Mouse (Mus musculus) left cerebral cortex, adult 11 months (tissue): Measurements from ENCODE around the gene Abcb9.

ENCODE experiments used
- DNase-seq: peaks from one replicate; pipeline ENCODE4 v3.0.0; 2022; ENCODE audit warnings: low spot score

Abcb9 gene

DNA sequence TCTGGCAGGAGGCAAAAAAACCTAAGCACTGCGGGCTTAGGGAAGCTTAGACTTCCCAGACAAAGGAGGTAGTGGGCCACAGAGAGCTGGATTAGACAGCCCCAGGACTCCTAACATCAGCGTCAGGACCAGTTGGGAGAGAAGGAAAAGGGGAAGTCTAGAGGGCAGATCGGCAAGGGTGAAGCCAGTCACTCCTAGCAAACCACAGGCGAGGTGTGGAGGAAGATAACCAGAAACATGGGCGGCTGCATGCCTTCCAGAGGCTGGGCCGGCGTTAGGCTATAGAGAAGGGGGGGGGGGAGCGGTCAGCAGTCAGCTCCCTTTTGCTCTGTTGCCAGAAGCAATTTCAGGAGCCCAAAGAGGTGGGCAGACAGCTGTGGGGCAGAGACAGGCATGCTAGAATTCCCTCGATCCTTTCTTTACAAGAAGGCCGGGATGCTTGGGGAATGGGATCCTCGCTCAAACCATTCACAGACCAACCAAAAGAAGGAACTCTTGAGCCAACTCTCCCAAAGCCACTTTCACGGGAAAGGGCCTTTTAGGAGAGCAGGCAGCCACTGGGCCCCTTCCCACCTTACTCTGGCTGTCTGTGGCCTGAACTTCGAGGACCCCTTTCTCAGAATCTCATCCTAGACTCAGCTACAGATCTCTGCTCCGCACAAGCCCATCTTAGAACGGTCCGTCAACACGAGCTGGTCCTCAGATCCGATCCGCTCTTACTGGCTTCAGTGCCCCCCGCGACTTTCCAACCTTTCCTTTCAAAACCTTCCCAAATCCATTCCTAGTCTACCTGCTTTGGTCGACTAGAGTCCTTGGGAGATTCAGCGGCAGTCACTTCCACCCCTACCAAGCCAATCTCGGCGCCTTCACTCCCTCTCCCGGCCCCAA, 64.3 kb downstream of the Abcb9 start:
- DNase-seq: no peak

DNA sequence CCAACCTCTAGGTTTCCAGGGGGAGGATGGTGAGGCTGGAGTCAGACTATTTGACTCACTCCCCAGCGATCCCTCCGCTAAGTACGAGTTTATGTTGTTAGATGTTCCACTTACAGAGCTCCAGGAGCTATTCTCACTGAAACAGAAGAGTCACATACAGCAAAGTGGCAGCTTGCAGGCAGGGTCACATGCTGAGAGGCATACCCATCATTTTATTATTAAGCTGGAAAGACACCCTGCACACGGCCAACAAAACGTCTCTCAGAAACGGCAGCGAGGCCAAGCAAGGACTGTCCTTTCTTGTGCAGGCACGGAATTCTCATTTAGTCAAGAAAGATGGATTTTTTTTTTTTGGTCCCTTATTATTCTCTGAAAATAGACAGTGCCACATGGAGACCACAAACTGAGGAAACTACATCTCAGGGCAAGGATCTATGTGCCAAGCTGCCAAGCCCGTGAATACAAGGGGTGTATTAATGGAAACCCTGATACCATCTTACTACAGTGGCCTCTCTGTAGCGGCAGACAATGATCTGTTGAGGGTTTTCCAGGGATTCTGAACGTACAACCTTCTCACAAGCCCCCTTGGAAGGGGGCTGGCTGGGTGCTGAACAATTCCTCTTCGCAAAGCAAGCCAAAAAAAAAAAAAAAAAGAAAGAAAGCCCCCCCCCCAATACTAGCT, 65.1 kb downstream of the Abcb9 start:
- DNase-seq: no peak

DNA sequence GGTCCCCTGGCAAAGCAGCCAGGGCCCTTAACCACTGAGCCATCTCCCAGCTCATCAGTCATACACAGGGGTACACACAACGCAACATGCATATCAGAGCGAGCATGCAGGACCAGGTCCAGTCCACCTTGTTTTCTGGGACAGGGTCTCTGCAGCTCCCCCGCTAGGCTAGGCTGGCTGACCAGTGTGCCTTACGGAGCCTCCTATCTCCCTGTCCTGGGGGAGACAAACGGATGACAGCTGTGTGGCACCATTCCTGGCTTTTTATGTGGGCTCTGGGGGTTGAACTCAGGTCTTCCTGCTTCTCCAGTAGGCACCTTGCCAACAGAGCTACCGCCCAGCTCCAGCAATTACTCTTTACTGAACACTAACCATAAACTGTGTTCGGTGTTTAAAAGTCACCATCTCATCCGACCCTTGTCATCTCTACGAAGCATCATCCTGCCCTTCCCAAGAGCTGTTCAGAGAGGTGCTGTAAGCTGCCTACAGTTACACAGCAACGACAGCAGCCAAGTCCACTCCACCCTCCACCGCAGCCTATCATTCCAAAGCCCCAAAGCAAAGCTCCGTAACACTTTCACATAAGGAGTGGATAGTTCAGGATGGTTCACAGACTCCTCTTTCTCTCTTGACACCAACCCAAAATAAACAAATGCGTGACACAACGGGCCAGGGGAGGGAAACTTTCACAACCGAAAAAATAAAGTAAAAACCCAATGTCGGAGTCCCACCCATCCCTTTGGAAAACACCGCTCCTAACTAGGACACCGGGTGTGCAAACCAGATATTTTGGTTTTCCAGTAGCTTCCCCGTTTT, 66.2 kb downstream of the Abcb9 start:
- no peak for DNase-seq

DNA sequence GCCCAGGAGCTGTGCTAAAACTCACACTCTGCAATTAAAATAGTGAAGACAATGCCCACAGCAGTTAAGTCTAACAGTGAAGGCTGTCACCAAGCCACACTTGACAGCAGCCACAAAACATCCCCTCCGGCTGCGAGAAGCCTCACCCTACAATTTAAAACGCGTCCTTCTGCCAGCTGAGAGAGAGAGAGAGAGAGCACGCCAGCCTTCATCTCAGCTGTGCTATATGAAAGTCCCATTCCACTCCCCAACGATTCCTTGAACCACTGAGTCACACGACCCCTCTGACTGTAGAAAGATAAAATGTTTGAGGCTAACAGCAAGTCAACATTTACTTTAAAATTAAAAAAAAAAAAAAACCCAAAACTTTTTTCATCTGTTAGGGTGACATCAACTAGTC, 66.9 kb downstream of the Abcb9 start:
- DNase-seq: no peak

DNA sequence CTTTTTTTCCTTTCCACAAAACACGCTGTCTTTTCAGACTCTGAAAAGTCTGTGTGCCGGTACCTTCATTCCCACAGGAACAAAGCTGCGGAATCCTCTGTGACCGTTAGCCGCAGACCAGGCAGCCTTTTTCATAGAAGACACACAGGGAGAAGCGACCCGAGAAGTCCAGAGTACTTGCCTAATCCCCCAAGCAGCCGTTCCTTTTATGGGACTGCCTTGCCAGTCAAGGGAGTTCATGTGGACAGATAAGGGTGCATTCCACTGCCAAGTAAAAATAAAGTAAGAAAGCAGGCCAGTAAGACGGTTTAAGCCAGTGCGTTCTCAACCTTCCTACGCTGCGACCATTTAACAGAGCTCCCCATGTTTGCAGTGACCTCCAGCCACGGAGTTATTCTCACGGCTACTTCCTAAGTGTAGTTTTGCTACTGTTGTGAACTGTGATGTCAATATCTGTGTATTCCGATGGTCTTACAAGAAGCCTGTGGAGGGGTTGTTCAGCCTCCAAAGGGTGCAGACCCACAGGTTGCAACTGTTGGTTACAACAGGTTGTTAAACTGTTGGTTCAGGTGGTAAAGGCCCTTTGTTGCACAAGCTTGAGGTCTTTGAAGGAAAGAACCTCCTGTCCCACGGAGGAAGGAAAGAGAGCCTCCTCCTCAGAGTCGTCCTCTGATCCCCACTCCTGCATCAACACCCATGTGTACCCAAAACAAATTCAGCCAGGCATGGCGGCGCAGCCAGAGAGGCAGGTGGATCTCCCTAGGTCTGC, 67.7 kb downstream of the Abcb9 start:
- no peak for DNase-seq

DNA sequence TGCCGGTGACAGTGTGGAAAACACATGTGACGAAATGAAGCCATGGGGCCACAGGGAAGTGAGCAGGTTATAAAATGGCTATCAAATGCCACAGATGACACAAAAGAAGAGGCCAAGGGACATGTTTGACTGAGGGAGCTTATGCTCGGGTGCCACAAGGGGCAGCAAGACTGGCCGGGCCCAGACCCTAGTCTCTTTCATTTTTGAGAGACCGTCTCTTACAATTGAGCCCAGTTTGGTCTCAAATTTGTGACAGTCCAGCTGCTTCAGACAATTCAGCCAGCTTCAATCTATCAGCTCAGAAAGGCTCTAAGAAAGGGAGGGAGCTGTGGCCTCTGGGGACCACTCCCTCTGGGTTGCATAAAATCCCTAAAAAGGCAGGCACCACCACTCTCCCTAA, 69.0 kb downstream of the Abcb9 start:
- DNase-seq: no peak

DNA sequence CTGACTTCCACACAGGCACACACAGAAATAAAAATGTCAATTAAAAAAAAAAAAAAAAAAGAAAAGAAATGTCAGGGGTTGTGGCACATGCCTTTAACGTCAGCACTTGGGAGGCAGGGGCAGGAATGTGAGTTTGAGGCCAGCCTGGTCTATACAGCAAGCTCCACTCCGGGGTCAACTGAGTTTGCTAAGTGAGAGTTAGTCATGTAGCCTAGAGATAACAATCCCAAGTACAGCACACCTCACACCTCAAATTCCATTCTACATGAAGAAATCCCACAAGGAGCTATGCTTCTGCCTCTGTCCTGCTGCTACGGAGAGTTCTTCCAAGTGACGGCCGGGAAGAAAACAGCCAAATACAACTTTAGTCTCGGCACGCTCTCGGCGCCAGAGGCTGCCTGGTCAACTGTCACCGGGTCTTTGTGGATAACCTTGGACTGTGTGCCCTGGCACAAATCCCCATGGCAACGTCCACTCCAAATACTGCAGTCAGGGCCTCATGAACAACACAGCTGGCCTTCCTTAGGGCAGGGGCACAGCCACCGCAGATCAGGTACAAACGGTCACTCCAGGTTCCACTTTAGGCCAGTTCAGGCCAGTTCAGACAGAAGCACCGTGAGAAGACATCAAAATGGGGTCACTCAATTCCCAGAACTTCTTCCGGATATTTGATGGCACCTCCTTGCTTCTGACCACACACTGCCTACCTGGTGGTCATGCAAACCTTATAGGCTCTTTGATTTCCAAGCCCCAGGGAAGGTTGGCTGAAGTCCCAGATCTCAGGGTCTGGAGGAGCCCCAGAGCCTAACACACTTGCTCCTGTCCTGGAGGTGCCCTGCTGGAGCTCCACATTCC, 69.8 kb downstream of the Abcb9 start:
- DNase-seq: no peak

DNA sequence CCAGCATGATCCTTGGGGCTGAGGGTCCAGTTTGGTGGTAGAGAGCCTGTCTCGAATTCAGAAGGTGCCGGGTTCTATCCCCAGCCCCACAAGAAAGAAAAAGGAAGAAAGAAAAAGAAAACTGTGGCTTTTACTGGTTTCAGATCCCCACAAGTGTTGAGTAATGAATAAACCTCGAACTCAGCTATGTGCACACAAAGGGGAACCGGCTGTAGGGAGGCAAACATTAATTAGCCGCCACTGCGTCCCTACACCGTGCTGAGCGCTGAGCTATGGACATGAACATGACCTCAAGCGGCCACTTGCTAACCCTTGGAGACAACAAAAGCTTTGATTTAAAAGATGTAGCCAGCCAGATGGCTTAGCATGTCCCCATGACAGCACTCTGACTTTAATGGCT, 70.5 kb downstream of the Abcb9 start:
- no peak for DNase-seq

DNA sequence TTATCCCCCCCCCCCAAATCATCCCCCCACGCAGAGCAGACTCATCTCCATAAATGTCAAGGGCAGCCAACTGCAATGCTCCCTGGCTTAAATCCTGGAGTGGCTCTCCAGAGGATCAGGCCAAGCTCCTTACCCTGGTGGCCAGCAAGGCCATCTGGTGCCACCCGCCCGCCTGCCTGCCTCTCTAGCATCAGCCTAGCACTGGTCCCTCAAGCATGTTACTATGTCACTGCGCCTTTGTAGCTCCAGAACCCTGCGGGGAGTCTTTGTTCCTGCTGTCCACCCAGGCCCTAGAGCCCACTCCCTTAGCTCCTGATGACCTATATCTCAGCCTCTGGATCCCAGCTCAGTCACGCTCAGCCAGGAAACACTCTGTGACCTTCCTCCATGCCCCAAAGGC, 70.9 kb downstream of the Abcb9 start:
- DNase-seq: no peak

DNA sequence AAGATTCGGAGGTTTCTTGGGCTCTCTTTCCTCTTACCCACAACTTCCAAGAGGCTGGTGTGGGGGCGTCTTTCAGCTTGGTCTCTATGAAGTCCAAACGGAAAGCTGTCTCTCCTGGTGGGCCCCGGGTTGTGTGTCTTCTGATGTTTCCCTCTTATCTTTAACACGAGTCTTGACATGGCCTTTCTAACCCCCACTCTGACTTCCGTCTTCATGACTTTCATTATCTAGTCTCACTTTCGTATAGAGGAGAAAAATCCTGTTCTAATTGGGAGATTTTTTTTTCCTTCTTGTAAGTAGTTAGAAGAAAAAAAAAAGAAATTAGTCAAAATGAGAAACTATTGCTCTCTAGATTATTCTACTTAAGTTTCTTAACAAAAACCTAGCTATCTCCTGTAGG, 73.2 kb downstream of the Abcb9 start:
- DNase-seq: no peak

DNA sequence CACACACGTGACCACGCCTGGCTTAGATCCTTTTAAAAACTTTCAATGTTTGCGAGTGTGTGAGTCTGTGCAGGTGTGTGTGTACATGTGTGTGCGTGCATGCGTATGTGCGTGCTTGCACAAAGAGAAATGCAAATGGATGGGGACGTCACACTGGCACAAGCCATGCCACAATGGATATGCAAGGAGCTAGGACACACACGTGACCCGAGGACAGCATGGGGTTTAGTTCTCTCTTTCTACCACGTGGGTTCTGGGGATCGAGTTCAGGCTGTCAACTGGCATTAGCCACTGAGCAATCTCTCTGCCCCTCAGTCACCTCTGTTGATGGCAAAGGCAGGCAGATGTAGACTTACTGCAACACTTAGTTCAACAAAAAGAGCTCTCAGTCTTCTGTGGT, 73.9 kb downstream of the Abcb9 start:
- DNase-seq: no peak

DNA sequence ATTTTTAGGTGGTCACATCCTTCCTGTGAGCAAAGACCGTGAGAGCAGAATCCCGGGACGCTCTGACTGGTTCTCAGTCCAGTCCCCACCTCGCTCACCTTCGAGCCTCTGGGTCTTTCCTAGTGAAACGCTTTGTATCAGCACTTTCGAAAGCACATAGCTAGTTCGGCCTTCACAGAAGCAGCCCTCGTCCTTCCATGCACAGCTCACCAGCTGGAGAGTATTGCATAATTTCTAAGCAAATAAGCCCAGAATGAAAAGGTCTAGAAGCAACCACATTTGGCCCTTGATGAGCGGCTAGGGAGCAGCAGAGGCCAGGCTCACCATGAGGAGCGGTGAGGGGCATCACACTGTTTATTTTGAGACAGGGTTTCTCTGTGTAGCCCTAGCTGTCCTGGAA, 74.5 kb downstream of the Abcb9 start:
- no peak for DNase-seq

DNA sequence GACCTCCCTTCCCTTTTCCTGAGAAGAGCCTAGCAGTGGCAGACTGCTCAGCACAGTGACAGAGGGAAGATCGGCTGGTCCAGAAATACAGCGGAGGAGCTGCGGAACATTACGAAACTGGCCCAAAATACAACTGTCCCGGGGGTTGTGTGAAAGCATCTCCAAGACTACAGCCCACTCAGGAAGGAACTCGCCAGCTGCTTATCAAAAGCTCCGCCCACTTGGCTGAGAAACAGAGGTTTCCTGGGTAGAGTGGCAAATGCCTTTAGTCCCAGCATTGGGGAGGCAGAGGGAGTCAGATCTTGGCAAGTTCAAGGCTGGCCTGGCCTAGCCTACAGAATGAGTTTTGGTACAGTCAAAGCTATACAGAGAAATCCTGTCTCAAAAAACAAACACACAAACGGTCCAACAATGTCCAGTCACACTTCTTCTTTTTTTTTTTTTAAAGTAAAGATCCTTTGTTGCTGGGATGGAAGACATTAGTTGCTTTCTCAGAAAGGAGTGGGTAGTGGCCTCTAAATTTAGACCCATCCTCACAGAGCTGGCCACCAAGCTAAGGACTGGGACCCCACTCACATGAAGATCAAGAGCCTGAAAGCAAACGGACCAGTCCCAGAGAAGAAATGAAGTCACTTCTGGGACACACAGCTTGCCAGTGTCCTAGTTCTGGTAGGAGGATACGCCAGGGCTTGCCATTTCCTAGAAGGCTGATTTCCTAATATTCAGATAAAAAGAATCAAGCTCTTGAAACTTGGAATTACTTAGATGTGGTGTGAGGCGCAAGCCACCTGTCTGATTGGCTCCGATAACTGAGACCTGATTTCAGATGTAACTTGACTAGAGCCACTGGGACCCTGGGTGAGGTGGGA, 76.0 kb downstream of the Abcb9 start:
- peak; percentile 84 for DNase-seq

DNA sequence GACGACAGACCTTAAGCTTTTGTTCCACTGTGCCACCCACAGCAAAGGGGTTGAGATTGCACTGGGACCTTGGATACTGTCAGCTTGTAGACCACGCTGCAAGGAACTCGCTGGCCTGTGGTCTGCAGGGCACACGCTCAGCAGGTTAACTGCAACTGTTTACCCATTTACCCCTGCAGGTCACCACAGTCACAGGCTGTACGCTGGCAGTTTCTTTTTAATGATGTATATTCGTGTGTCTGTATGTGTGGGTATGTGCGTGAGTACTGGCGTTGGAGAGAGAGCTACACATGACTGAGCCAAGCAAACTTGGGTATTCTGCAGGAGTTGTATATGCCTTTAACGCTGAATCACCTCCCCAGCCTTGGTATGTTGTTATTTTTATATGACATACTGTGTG, 76.9 kb downstream of the Abcb9 start:
- DNase-seq: no peak

DNA sequence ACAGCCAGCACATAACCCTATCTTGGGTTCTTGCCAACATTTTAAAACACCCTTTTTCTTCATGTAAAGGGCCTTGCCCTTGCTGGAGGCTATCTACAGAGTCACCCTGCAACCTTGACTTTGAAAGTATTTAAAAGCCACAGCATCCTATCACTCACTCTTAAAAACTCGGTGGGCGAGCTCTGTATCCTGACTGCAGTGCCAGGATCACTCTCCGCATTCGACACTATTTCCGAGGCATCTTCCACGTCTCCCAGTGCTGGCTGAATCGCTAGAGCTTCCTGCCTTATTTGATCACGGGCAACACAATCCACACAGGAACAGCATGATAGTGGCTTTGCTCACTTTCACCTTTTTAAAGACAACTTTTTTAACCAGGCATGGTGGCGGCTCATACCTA, 77.7 kb downstream of the Abcb9 start:
- no peak for DNase-seq

DNA sequence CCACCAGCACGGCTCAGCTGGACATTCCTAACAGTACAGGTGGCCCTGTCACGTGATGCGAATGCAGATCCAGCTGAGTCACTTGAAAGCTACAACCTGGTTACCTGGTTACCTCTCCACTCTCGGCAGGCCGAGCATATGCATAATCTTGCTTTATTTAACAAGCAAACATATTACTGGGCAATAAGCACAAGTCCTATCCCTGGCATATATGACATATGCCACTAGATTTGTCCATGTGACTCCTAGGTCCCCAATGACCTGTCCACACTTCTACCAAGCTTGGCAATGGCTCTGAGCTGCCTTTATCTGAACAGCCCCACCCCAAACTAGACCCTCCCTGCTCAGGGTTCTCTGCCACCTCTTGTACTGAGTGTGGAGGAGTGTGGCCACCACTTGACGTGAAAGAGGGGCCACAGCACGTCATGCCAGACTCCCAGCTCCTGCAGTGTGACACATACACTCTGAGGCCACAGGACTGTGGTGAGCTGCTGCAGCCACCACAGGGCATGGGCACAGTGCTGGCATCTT, 79.2 kb downstream of the Abcb9 start:
- no peak for DNase-seq

DNA sequence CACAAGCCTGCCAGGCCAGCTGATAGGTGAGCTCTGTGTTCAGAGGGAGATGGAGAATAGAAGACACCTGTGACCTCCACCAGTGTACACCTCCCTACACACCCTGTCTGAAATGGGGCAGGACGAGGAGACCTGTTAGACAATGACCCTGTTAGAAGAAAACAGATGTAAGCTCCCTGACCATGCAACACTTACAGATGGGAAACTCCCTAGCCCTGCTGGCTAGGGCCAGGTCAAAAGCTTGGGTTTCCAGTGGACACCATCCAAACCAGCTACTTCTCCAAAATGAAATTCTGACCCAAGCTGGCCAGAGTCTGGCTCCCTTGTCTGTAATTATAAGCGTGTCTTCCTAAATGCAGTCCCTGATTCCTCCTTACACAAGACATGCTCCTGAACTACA, 79.9 kb downstream of the Abcb9 start:
- DNase-seq: no peak

DNA sequence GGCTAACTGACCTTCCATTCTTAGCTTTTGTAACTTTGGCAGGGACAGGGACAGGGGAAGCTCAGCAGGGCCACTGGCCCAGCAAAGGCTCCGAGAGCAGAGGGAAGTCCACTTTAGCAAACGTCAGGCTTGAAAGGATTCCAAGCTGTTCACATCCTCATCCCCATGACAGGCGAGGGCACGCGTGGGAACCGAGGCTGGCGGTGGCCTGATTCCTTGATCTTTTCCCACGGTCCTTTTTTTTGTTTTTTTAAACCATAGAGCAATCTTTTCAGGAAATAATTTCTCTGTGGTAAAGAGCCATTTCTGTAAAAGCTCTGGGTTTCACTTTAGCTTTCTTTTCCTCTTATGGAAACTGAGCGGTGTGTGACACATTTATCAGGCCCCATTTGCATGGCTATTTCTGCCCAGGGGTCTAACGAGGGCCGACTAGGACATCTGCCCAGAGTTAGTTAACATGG, 80.8 kb downstream of the Abcb9 start:
- no peak for DNase-seq

DNA sequence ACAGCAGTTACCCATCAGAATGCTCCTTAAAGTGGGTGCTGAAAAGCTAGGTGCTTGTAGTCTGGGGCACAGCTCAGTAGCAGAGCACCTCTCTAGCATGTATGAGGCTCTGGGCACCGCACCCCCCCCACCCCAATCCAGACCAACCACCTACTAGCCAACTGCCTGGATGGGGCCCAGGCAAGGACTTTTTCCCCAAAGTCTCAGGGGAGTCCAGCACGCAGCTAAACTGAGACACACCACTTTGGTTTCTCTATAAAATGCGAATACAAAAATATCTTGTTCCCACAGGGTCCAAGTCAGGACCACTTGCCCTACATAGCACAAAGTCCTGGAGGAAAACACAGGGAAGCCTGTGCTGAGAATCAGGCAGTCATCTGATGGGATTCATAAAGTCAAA, 81.4 kb downstream of the Abcb9 start:
- no peak for DNase-seq

DNA sequence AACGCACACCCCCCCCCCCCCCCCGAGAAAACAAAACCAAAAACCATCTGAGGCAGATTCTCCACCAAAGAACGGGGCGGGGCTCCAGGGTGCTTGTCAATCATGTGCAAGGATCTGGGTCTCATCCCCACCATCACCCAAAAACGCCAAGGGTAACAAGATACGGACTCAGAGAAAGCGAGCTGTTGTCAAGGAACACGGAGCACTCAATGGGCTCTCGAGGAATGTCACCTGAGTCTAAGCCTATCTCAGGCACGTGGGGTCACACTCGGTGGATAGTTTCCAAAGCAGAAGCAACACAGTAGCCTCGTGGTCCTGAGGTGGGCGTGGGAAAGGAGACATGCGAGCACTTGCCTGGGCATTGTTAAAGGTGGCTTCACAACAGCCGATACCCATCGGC, 81.9 kb downstream of the Abcb9 start:
- DNase-seq: no peak
